Mouse (Mus musculus) stomach, embryonic 16.5 days (tissue): ENCODE results near the gene Slc12a8. TPM values are rescaled to one million over a fixed set of nuclear protein-coding genes. Genes with fewer than 3 reads are reported as not detected.
A peak's percentile ranks its signal among the peaks of the same experiment; 100 is the strongest.

Source experiments
- ATAC-seq: fragments of 200-750 bp; cut with Nextera tagmentation; 2 replicates; pipeline ENCODE4 v1.8.0; 2017; ENCODE audit warnings: moderate number of reproducible peaks, moderate TSS enrichment; ENCODE audit not compliant: insufficient read depth, low FRiP score
- H3K27ac ChIP-seq: fragments of 300-500 bp; sonication (generic); 2 replicates; pipeline ENCODE4 v1.5.1; 2014; ENCODE audit warnings: low read length
- H3K27me3 ChIP-seq: fragments of 300-500 bp; sonication (generic); 2 replicates; pipeline ENCODE4 v1.6.1; 2014; ENCODE audit warnings: low read length, control low read depth, mixed read lengths; ENCODE audit not compliant: control insufficient read depth, insufficient read depth
- H3K36me3 ChIP-seq: fragments of 300-500 bp; sonication (generic); 2 replicates; pipeline ENCODE4 v1.6.1; 2014; ENCODE audit warnings: low read length; ENCODE audit not compliant: control insufficient read depth, insufficient read depth
- H3K4me1 ChIP-seq: fragments of 300-500 bp; sonication (generic); 2 replicates; pipeline ENCODE4 v1.6.1; 2014; ENCODE audit warnings: low read length, control low read depth, mixed read lengths; ENCODE audit not compliant: control insufficient read depth, insufficient read depth
- H3K4me2 ChIP-seq: fragments of 300-500 bp; sonication (generic); 2 replicates; pipeline ENCODE4 v1.6.1; 2014; ENCODE audit warnings: low read depth, low read length, mixed read lengths
- H3K4me3 ChIP-seq: fragments of 300-500 bp; sonication (generic); replicated peaks from 2 replicates; pipeline ENCODE4 v1.5.1; 2014; ENCODE audit warnings: mild to moderate bottlenecking, low read length
- H3K9ac ChIP-seq: fragments of 300-500 bp; sonication (generic); 2 replicates; pipeline ENCODE4 v1.6.1; 2014; ENCODE audit warnings: low read length
- H3K9me3 ChIP-seq: fragments of 300-500 bp; sonication (generic); replicated peaks from 2 replicates; pipeline ENCODE4 v1.6.1; 2016; ENCODE audit warnings: low read length, control low read depth; ENCODE audit not compliant: control insufficient read depth
- WGBS: fragments of 180-500 bp; shearing (Covaris S2); extraction: QIAGEN DNeasy Blood & Tissue Kit; methylation state at CpG from one replicate; pipeline ENCODE4 v1.1.7; 2014; 5-methylcytosine and 5-hydroxymethylcytosine counted together
- polyA plus RNA-seq: library from polyadenylated mRNA; unstranded; fragments of >200 nt; fragmentation: Nextera tagmentation; extraction: Ambion mirVana; gene quantifications from 2 replicates; pipeline ENCODE4 v1.2.1, GENCODE M21; 2015

Gene Slc12a8
- polyA plus RNA-seq, 1 experiment from 2014 or later: 4.2 TPM

DNA sequence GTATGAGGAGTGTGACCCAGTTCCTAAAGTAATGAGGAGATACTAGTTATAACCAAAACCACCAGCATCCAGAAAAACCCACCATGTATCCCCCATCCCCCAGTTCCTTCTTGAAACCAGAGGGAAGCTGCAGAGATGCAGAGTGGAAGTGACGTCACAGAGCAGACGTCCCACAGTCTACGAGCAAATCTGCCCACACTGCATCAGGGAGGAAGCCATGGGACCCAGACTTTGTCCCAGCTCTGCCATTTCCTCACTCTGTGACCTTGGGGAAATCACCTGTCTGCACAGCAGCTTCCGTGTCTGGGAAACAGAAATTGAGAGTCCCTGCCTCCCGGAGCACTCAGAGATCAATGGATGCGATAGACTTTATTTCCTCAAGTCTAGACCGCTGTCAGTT, 56.6 kb downstream of the Slc12a8 start:
- no peaks in the 10 kb centered on the region for H3K4me1 ChIP-seq
- H3K4me2 ChIP-seq: no peak overlapping the region
- no peaks in the 10 kb centered on the region for H3K36me3 ChIP-seq
- H3K9ac ChIP-seq: no peak overlapping the region
- no peak overlapping the region for H3K4me3 ChIP-seq
- 76% methylated on average over 7 of the region's 7 CpGs for WGBS
- H3K27ac ChIP-seq: no peak overlapping the region
- no peaks in the 10 kb centered on the region for H3K9me3 ChIP-seq
- H3K27me3 ChIP-seq: no peaks in the 10 kb centered on the region
- ATAC-seq: no peak

DNA sequence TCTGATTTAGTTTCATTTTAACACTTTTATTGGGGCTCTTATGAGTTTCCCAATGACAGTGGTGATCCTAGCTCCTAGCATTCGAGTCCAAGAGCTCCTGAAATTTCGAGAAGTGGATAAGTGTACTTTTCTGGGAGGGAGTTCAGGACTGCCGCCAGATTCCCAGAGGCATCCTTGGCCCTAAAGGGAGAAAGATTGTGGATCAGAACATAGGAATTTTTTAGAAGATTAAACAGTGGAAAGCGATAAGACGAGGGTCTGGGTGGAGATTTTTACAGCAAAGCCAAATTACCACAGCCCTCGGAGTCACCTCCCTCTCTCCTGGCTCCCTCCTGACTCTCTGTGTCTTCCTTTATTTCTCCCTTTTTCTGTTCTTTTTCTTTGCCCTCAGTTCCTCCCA, 58.6 kb downstream of the Slc12a8 start:
- Histone ChIP-seq H3K27me3 (no peaks in the 10 kb centered on the region), H3K4me1 (peaks cover 6% of the 10 kb centered on the region), H3K27ac (no peak overlapping the region; the same call in 1 of the 2 replicates), H3K4me3 (no peak overlapping the region), H3K9ac (no peak overlapping the region), H3K4me2 (no peak overlapping the region), H3K9me3 (no peaks in the 10 kb centered on the region), H3K36me3 (no peaks in the 10 kb centered on the region)
- ATAC-seq: no peak
- WGBS: 65% methylated on average over 6 of the region's 6 CpGs

DNA sequence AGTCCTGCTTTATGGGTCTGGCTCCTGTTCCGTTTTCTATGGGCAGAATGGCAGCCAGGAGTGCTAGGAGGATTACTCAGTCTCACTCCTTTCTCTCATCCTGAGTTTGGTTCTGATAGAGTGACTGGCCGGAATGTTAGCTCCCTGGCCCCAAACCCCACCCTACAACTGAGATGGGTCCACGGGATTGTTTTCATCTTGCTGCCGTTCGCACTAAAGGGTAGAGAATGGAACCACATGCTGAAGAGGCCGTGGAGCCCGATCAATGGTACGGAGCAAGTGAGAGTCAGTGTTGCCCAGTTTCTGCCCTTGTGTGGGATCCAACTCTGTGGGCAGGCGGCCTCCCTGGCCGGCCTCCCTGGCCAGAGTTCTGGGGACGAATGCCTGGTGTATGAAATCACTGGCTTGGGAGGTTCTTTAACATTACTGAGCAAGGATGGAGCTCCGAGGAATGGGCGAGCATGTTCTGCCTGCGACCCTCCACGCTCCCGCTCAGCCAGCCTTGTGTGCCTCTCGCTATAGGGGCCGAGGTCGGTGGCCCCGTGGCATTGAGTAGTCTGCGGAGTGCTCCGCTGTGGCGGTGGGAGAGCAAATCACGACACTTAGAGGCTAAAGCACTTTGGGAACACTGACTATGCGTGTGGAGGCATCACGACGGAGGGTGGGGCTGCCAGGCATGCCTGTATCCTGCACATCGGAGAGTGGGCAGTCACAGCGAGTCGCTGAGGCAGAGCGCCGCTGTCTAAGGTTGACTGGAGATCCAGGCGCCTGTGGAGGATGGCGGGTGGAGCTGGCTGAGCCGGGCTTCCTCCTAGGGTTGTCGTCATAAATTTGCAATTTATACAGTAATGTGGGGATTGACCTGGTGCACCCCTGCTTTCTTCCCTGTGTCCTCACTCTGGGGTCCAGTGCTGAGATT, 59.4 kb downstream of the Slc12a8 start:
- WGBS: 72% methylated on average over 36 of the region's 36 CpGs
- peaks cover 10% of the 10 kb centered on the region for H3K4me1 ChIP-seq
- peak overlapping the region; percentile 43; the same call in 1 of the 2 replicates for H3K27ac ChIP-seq
- no peak for ATAC-seq
- no peak overlapping the region for H3K4me2 ChIP-seq
- no peaks in the 10 kb centered on the region for H3K36me3 ChIP-seq
- H3K9me3 ChIP-seq: no peaks in the 10 kb centered on the region
- no peak overlapping the region for H3K9ac ChIP-seq
- no peak overlapping the region for H3K4me3 ChIP-seq
- H3K27me3 ChIP-seq: no peaks in the 10 kb centered on the region

DNA sequence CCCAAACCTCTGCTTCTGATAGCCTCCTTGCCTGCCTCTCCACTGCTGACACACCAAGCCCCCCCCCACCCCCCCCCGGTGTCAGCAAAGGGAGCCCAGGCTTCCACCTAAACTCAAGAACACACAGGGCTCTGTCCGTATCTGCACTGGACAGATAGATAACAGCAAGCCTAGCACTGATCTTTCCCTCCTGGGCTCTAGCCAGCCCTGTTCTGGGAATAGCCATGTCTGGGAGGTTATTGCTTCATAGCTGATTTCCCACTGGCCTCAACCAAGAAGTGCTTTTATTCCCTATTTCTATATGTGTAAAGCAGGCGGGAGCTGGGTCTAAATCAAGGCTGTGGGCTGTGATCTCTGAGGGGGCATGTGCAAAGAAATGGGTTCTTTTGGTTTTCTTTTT, 61.3 kb downstream of the Slc12a8 start:
- Histone ChIP-seq H3K4me1 (peaks cover 10% of the 10 kb centered on the region), H3K4me2 (no peak overlapping the region), H3K27me3 (no peaks in the 10 kb centered on the region), H3K9me3 (no peaks in the 10 kb centered on the region), H3K4me3 (no peak overlapping the region), H3K36me3 (no peaks in the 10 kb centered on the region), H3K27ac (no peak overlapping the region), H3K9ac (no peak overlapping the region)
- no peak for ATAC-seq
- 83% methylated on average over 3 of the region's 3 CpGs for WGBS

DNA sequence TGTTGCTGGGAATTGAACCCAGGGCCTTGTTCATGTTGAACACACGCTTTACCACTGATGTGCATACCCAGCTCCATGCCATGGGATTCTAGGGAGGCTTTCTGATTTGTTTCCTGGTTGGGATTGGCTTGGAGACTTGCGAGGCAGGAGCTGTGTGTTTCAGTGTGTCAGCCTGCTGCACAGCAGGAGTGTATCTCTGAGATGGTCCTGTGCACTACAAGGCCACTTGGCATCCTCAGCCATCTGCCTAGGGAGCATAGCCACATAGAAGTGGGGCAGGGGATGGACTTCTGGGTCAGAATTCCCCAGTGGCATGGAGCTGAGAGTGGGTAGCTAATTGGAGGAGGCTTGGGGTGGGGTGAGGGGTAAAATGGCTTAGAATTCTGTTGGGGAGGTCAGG, 63.2 kb downstream of the Slc12a8 start:
- Histone ChIP-seq H3K27me3 (no peaks in the 10 kb centered on the region), H3K9ac (no peak overlapping the region), H3K27ac (peak overlapping the region; percentile 88), H3K36me3 (no peaks in the 10 kb centered on the region), H3K9me3 (no peaks in the 10 kb centered on the region), H3K4me3 (no peak overlapping the region), H3K4me1 (peaks cover 24% of the 10 kb centered on the region), H3K4me2 (no peak overlapping the region)
- 86% methylated on average over 2 of the region's 2 CpGs for WGBS
- peak; percentile 0; the same call in 1 of the 2 replicates for ATAC-seq

DNA sequence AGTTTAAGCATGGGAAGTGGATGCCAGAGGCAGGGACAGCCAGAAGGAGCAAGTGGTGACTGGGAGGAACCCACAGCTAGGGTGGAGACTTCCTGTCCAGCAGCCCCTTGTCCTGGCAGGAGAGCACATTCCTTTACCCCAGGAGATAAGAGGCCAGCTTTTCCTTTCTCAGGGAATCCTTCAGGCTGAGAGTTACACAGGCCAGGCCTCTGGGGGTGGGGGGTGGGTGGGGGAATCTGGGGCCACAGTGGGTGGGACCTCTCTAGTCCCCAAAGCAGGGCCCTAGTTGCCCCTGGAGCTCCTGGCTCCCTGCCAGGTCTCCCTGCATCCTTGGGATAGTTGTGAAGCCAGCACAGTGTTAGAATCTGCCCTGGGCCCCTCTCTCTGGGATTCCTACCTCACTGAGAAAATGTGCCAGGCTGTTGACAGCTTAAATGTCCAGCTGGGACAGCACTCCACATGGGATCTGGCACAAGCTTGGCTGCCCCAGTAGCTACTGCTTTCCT, 63.7 kb downstream of the Slc12a8 start:
- Histone ChIP-seq H3K27me3 (no peaks in the 10 kb centered on the region), H3K4me1 (peaks cover 28% of the 10 kb centered on the region), H3K4me2 (no peak overlapping the region), H3K4me3 (no peak overlapping the region), H3K36me3 (no peaks in the 10 kb centered on the region), H3K9ac (peak overlapping the region; percentile 36; the same call in 1 of the 2 replicates), H3K27ac (peak overlapping the region; percentile 88), H3K9me3 (no peaks in the 10 kb centered on the region)
- ATAC-seq: peak; percentile 48

DNA sequence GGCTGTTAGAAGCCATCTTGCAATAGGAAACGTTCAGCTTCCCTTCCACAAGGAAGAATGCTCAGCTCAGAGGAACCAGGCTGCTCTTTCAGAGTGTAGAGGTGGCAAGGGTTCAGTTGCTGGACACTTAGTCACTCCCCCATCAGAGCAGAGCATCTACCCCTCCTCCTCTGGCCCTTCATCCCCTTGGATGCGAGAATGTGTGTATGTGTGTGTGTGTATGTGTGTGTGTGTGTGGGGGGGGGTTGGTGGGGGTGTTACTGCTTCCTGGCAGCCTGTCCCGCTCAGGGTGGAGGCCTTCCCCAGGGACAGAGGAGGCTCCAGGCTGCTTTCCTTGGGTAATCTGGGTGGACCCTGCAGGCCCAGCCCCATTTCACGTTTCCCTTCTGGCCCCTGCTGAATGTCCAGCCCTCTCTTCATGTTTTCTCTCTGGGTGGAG, 64.6 kb downstream of the Slc12a8 start:
- no peak overlapping the region for H3K4me3 ChIP-seq
- no peaks in the 10 kb centered on the region for H3K36me3 ChIP-seq
- peak; percentile 50 for ATAC-seq
- no peak overlapping the region for H3K9ac ChIP-seq
- H3K27ac ChIP-seq: peak overlapping the region; percentile 88
- no peaks in the 10 kb centered on the region for H3K9me3 ChIP-seq
- H3K4me1 ChIP-seq: peaks cover 28% of the 10 kb centered on the region
- no peaks in the 10 kb centered on the region for H3K27me3 ChIP-seq
- H3K4me2 ChIP-seq: no peak overlapping the region
- 30% methylated on average over 4 of the region's 4 CpGs for WGBS

DNA sequence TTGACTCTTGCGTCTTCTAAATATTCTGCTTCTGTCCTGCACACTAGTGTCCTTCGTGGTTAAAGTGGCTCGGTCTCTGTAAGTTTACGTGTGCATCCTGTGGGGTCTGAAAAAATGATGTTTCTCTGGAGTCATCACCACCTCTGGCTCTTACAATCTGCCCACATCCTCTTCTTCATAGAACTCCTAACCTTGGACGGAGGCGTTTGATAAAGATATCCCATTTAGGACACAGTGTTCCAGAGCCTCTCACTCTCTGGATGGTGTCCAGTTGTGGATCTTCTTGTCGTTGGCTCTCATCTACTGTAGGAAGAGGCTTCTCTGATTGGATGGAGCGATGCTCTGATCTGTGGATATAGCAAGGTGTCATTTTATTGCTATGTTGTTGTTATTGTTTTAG, 65.4 kb downstream of the Slc12a8 start:
- Histone ChIP-seq H3K36me3 (no peaks in the 10 kb centered on the region), H3K9ac (no peak overlapping the region), H3K27ac (peak overlapping the region; percentile 88; the same call in 1 of the 2 replicates), H3K27me3 (no peaks in the 10 kb centered on the region), H3K4me2 (no peak overlapping the region), H3K4me1 (peaks cover 36% of the 10 kb centered on the region), H3K9me3 (no peaks in the 10 kb centered on the region), H3K4me3 (no peak overlapping the region)
- 78% methylated on average over 8 of the region's 8 CpGs for WGBS
- ATAC-seq: no peak

DNA sequence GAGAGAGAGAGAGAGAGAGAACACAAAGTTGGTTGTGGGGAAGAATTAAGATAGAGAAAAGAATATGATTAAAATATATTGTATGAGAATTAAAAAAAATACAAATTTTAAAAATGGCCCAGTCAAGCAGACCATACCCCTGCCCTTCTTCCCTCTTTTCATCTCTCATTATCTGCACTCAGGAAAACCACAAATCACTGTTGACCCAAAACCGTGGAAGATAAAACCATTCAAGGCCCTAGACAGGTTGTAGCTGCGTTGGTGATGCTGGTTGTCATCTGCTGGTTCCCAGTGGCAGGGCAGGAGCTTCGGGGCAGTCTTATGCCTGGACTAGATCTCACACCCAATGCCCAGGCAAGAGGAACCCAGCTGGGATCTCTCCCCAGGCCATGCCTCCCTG, 66.2 kb downstream of the Slc12a8 start:
- no peak for ATAC-seq
- H3K4me3 ChIP-seq: no peak overlapping the region
- H3K27me3 ChIP-seq: no peaks in the 10 kb centered on the region
- peak overlapping the region; percentile 97 for H3K27ac ChIP-seq
- 0 out of 2 replicates have a peak overlapping the region, but pooled peaks have one; percentile 62 for H3K9ac ChIP-seq
- no peaks in the 10 kb centered on the region for H3K36me3 ChIP-seq
- H3K4me1 ChIP-seq: peaks cover 39% of the 10 kb centered on the region
- no peaks in the 10 kb centered on the region for H3K9me3 ChIP-seq
- 52% methylated on average over 3 of the region's 3 CpGs for WGBS
- H3K4me2 ChIP-seq: peak overlapping the region; percentile 43
